Mouse (Mus musculus) lung, embryonic 14.5 days (tissue): ENCODE data around the gene Tpd52l1. TPM values are rescaled to one million over a fixed set of nuclear protein-coding genes. Genes with fewer than 3 reads are reported as not detected.
"Not testable (repeated sequence)": the region's sequence is repeated elsewhere in the genome, so short reads cannot be mapped to it uniquely, and the experiment has no call there.

Experiments used
- ATAC-seq: fragments of 200-750 bp; cut with Nextera tagmentation; 2 replicates; pipeline ENCODE4 v1.8.0; 2017; ENCODE audit warnings: mild to moderate bottlenecking, moderate TSS enrichment, moderate library complexity; ENCODE audit not compliant: insufficient read depth
- DNase-seq: peaks from one replicate; pipeline ENCODE4 v3.0.0-alpha.2; 2015
- H3K27ac ChIP-seq: fragments of 300-500 bp; sonication (generic); 2 replicates; pipeline ENCODE4 v1.5.1; 2014; ENCODE audit warnings: low read depth, mild to moderate bottlenecking, moderate library complexity
- H3K27me3 ChIP-seq: fragments of 300-500 bp; sonication (generic); 2 replicates; pipeline ENCODE4 v1.6.1; 2014; ENCODE audit warnings: low read length, control low read depth; ENCODE audit not compliant: insufficient read depth
- H3K36me3 ChIP-seq: fragments of 300-500 bp; sonication (generic); 2 replicates; pipeline ENCODE4 v1.6.1; 2014; ENCODE audit warnings: control low read depth; ENCODE audit not compliant: insufficient read depth
- H3K4me1 ChIP-seq: fragments of 300-500 bp; sonication (generic); 2 replicates; pipeline ENCODE4 v1.6.1; 2014; ENCODE audit warnings: antibody characterized with exemption, control low read depth; ENCODE audit not compliant: insufficient read depth
- H3K4me2 ChIP-seq: fragments of 300-500 bp; sonication (generic); 2 replicates; pipeline ENCODE4 v1.6.1; 2014; ENCODE audit warnings: mild to moderate bottlenecking
- H3K4me3 ChIP-seq: fragments of 300-500 bp; sonication (generic); 2 replicates; pipeline ENCODE4 v1.5.1; 2014; ENCODE audit warnings: low read depth, low read length
- H3K9ac ChIP-seq: fragments of 300-500 bp; sonication (generic); 2 replicates; pipeline ENCODE4 v1.6.1; 2014
- H3K9me3 ChIP-seq: fragments of 300-500 bp; sonication (generic); 2 replicates; pipeline ENCODE4 v1.6.1; 2016; ENCODE audit warnings: low read depth, low read length, control low read depth
- CTCF ChIP-seq: IDR thresholded peaks from 2 replicates; pipeline ENCODE4 v1.5.1; 2016; ENCODE audit warnings: antibody characterized with exemption, low read depth
- WGBS: fragments of 180-500 bp; shearing (Covaris S2); extraction: QIAGEN DNeasy Blood & Tissue Kit; methylation state at CpG from one replicate; pipeline ENCODE4 v1.1.7; 2014; 5-methylcytosine and 5-hydroxymethylcytosine counted together
- polyA plus RNA-seq: library from polyadenylated mRNA; unstranded; fragments of >200 nt; fragmentation: Nextera tagmentation; extraction: Ambion mirVana; gene quantifications from 2 replicates; pipeline ENCODE4 v1.2.1, GENCODE M21; 2014

The Tpd52l1 gene
- polyA plus RNA-seq, 1 experiment from 2014 or later = 27.7 TPM

GRCm38 (mm10) chr10:31370200-31370599, 75.6 kb downstream of the Tpd52l1 start:
- TF ChIP-seq CTCF = peak; percentile 58
- not testable (repeated sequence) for H3K9me3 ChIP-seq, H3K9ac ChIP-seq, H3K27me3 ChIP-seq, H3K4me3 ChIP-seq, H3K4me1 ChIP-seq, H3K4me2 ChIP-seq, H3K36me3 ChIP-seq, H3K27ac ChIP-seq, ATAC-seq
- DNase-seq = peak; percentile 62
- 13% methylated on average over 4 of the region's 5 CpGs for WGBS

- WGBS = 73% methylated on average over 4 of the region's 4 CpGs
- Histone ChIP-seq H3K4me1 (no peaks in the 10 kb centered on the region), H3K27ac (no peak overlapping the region), H3K9me3 (no peaks in the 10 kb centered on the region), H3K4me2 (no peak overlapping the region), H3K36me3 (no peaks in the 10 kb centered on the region), H3K27me3 (no peaks in the 10 kb centered on the region), H3K9ac (no peak overlapping the region), H3K4me3 (no peak overlapping the region)
- no peak for TF ChIP-seq CTCF
- DNase-seq = no peak
- no peak for ATAC-seq
Measured at GRCm38 (mm10) chr10:31359749-31360148, 86.0 kb downstream of the Tpd52l1 start.

- no peak for DNase-seq
- H3K9me3 ChIP-seq = no peaks in the 10 kb centered on the region
- no peak overlapping the region for H3K4me2 ChIP-seq
- H3K27ac ChIP-seq = no peak overlapping the region
- H3K4me3 ChIP-seq = no peak overlapping the region
- WGBS = 75% methylated on average over 7 of the region's 7 CpGs
- H3K4me1 ChIP-seq = no peaks in the 10 kb centered on the region
- no peak overlapping the region for H3K9ac ChIP-seq
- H3K36me3 ChIP-seq = no peaks in the 10 kb centered on the region
- TF ChIP-seq CTCF = no peak
- no peak for ATAC-seq
- no peaks in the 10 kb centered on the region for H3K27me3 ChIP-seq
Measured at GRCm38 (mm10) chr10:31354886-31355461, 90.8 kb downstream of the Tpd52l1 start.

- H3K9me3 ChIP-seq = no peaks in the 10 kb centered on the region
- no peak overlapping the region for H3K9ac ChIP-seq
- WGBS = 78% methylated on average over 2 of the region's 2 CpGs
- no peaks in the 10 kb centered on the region for H3K36me3 ChIP-seq
- no peaks in the 10 kb centered on the region for H3K4me1 ChIP-seq
- H3K4me3 ChIP-seq = no peak overlapping the region
- DNase-seq = no peak
- no peak overlapping the region for H3K4me2 ChIP-seq
- no peak for ATAC-seq
- no peak for TF ChIP-seq CTCF
- H3K27ac ChIP-seq = no peak overlapping the region
- no peaks in the 10 kb centered on the region for H3K27me3 ChIP-seq
Measured at GRCm38 (mm10) chr10:31354141-31354540, 91.6 kb downstream of the Tpd52l1 start.

GRCm38 (mm10) chr10:31352845-31353427, 92.8 kb downstream of the Tpd52l1 start:
- Histone ChIP-seq H3K36me3 (no peaks in the 10 kb centered on the region), H3K27me3 (no peaks in the 10 kb centered on the region), H3K9me3 (no peaks in the 10 kb centered on the region), H3K4me1 (no peaks in the 10 kb centered on the region), H3K4me2 (no peak overlapping the region), H3K9ac (no peak overlapping the region), H3K4me3 (no peak overlapping the region), H3K27ac (no peak overlapping the region)
- WGBS = 77% methylated on average over 1 of the region's 1 CpGs
- no peak for TF ChIP-seq CTCF
- no peak for ATAC-seq
- no peak for DNase-seq

- no peak for TF ChIP-seq CTCF
Measured at GRCm38 (mm10) chr10:31351056-31351455, 94.7 kb downstream of the Tpd52l1 start.

GRCm38 (mm10) chr10:31346401-31346800, 99.4 kb downstream of the Tpd52l1 start:
- no peaks in the 10 kb centered on the region for H3K27me3 ChIP-seq
- H3K36me3 ChIP-seq = no peaks in the 10 kb centered on the region
- 49% methylated on average over 8 of the region's 8 CpGs for whole genome bisulfite sequencing
- no peak overlapping the region for H3K27ac ChIP-seq
- H3K9me3 ChIP-seq = no peaks in the 10 kb centered on the region
- H3K4me2 ChIP-seq = no peak overlapping the region
- peak; percentile 54 for DNase-seq
- no peaks in the 10 kb centered on the region for H3K4me1 ChIP-seq
- no peak for TF ChIP-seq CTCF
- no peak overlapping the region for H3K4me3 ChIP-seq
- no peak overlapping the region for H3K9ac ChIP-seq
- ATAC-seq = no peak

More at GRCm38 (mm10) chr10:31351056-31351455, 94.7 kb downstream of the Tpd52l1 start:
- ATAC-seq (no peak), DNase-seq (no peak)
- H3K4me2 ChIP-seq = no peak overlapping the region
- WGBS = 75% methylated on average over 2 of the region's 2 CpGs
- no peak overlapping the region for H3K27ac ChIP-seq
- no peaks in the 10 kb centered on the region for H3K9me3 ChIP-seq
- H3K4me3 ChIP-seq = no peak overlapping the region
- no peaks in the 10 kb centered on the region for H3K27me3 ChIP-seq
- no peaks in the 10 kb centered on the region for H3K4me1 ChIP-seq
- no peaks in the 10 kb centered on the region for H3K36me3 ChIP-seq
- no peak overlapping the region for H3K9ac ChIP-seq
